Mouse (Mus musculus) midbrain, embryonic 15.5 days (tissue): ENCODE measurements at regions not wholly inside any gene's neighbourhood (a gene's known extent, or its start where the extent isn't known, plus 50 kb on each side); places are given as distances from the start of the nearest gene placed in this dataset.

Source experiments
- ATAC-seq: fragments of 200-750 bp; cut with Nextera tagmentation; replicated peaks from 2 replicates; pipeline ENCODE4 v1.8.0; 2017; ENCODE audit warnings: moderate TSS enrichment
- H3K27ac ChIP-seq: fragments of 300-500 bp; sonication (generic); 2 replicates; pipeline ENCODE4 v1.5.1; 2015; ENCODE audit warnings: mild to moderate bottlenecking, inconsistent platforms
- H3K27me3 ChIP-seq: fragments of 300-500 bp; sonication (generic); replicated peaks from 2 replicates; pipeline ENCODE4 v1.6.1; 2015; ENCODE audit warnings: inconsistent platforms
- H3K36me3 ChIP-seq: fragments of 300-500 bp; sonication (generic); replicated peaks from 2 replicates; pipeline ENCODE4 v1.6.1; 2015; ENCODE audit warnings: inconsistent platforms
- H3K4me1 ChIP-seq: fragments of 300-500 bp; sonication (generic); 2 replicates; pipeline ENCODE4 v1.6.1; 2015; ENCODE audit warnings: inconsistent platforms
- H3K4me2 ChIP-seq: fragments of 300-500 bp; sonication (generic); 2 replicates; pipeline ENCODE4 v1.6.1; 2015; ENCODE audit warnings: inconsistent platforms, mild to moderate bottlenecking, moderate library complexity
- H3K4me3 ChIP-seq: fragments of 300-500 bp; sonication (generic); 2 replicates; pipeline ENCODE4 v1.5.1; 2015; ENCODE audit warnings: mild to moderate bottlenecking, inconsistent platforms
- H3K9ac ChIP-seq: fragments of 300-500 bp; sonication (generic); 2 replicates; pipeline ENCODE4 v1.6.1; 2015; ENCODE audit warnings: mild to moderate bottlenecking, inconsistent platforms
- H3K9me3 ChIP-seq: fragments of 300-500 bp; sonication (generic); 2 replicates; pipeline ENCODE4 v1.6.1; 2016; ENCODE audit warnings: inconsistent platforms
- WGBS: fragments of 180-500 bp; shearing (Covaris S2); methylation state at CpG from one replicate; pipeline ENCODE4 v1.1.7; 2015; ENCODE audit warnings: mixed read lengths; 5-methylcytosine and 5-hydroxymethylcytosine counted together

GRCm38 (mm10) chr14:91889141-91889631 is 2001.3 kb downstream of the Pcdh9 start:
- ATAC-seq: peak; percentile 30; the same call in 1 of the 2 replicates

GRCm38 (mm10) chr14:91865935-91866664 is 2024.4 kb downstream of the Pcdh9 start:
- Histone ChIP-seq H3K27ac (no peak overlapping the region), H3K36me3 (no peaks in the 10 kb centered on the region), H3K4me1 (0 out of 2 replicates have a peak, but pooled peaks cover 2% of the 10 kb centered on the region), H3K9ac (no peak overlapping the region), H3K4me2 (no peak overlapping the region), H3K4me3 (no peak overlapping the region), H3K9me3 (no peaks in the 10 kb centered on the region), H3K27me3 (no peaks in the 10 kb centered on the region)
- WGBS: 21% methylated on average over 5 of the region's 5 CpGs
- ATAC-seq: peak; percentile 82

More at GRCm38 (mm10) chr14:91889141-91889631, 2001.3 kb downstream of the Pcdh9 start:
- H3K9ac ChIP-seq: no peak overlapping the region
- H3K27me3 ChIP-seq: no peaks in the 10 kb centered on the region
- H3K9me3 ChIP-seq: no peaks in the 10 kb centered on the region
- no peak overlapping the region for H3K4me3 ChIP-seq
- whole genome bisulfite sequencing: 51% methylated on average over 9 of the region's 9 CpGs
- no peak overlapping the region for H3K4me2 ChIP-seq
- no peaks in the 10 kb centered on the region for H3K4me1 ChIP-seq
- H3K27ac ChIP-seq: no peak overlapping the region
- no peaks in the 10 kb centered on the region for H3K36me3 ChIP-seq

- no peaks in the 10 kb centered on the region for H3K27me3 ChIP-seq
These were observed 2038.2 kb downstream of the Pcdh9 start for GRCm38 (mm10) chr14:91852258-91852657.

More at GRCm38 (mm10) chr14:91852258-91852657, 2038.2 kb downstream of the Pcdh9 start:
- Histone ChIP-seq H3K4me1 (no peaks in the 10 kb centered on the region), H3K9ac (no peak overlapping the region), H3K4me2 (no peak overlapping the region), H3K36me3 (no peaks in the 10 kb centered on the region), H3K4me3 (no peak overlapping the region), H3K9me3 (no peaks in the 10 kb centered on the region), H3K27ac (no peak overlapping the region)
- WGBS: 95% methylated on average over 8 of the region's 8 CpGs
- ATAC-seq: no peak
